Mouse (Mus musculus) cerebellum, adult 9-10 months (tissue): ENCODE measurements around the gene Aloxe3.

Experiments used
- DNase-seq: peaks from one replicate; pipeline ENCODE4 v3.0.0; 2022

The Aloxe3 gene

DNA sequence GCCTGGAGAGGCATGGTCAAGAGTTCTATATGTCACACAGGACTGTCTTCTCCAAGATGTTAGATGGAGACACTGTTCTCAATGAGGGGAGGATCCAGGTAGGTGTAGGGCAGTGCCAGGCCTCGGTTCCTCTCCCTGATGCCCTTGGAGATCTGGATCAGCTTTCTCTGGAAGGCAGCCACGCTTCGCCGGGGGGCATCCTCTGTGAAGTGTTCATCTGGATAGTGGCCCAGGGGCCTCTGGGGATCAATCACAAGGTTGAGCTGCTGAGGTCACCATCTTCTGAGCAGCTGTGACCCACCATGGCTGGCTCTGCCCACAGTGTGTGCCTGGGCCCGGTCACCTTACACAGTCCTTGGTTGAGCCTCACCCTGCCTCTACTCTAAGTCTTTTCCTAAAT is 59.3 kb downstream of the Aloxe3 start:
- DNase-seq, result no peak

DNA sequence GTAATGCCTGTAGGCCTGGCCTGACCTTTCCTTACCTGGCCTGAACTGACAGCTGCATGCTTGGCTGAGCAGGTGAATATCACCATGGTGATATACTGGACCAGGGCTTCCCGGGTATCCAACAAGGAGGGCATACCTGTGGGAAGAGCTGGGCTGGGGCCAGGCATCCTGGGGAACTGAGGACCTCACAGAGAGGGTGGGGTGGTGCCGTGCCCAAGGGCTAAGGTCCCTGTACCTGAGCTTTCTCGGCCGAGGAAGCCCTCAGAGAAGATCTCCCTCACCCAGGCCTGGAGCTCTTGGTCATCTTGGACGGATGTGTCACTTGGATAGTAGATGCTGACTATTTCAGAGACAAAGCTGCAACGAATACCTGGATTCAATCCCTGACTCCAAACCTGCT is 60.2 kb downstream of the Aloxe3 start:
- DNase-seq, result no peak

DNA sequence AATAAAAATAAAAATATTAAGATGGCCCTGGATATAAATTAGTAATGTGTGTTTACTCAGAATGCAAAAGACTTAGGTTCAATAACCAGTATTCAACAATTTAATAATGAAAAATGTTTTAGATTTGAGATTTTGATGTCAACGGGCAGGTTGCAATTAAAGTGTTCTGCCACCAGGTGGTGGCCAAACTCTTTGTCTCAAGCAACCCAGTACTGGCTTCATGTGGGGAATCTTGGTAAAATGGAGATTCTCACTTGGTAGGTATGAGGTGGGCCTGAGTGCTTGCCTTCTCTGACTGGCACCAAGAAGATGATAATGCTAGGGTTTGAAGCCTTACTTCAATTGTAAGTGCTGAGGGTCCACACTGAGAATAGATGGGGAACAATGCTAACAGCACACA is 67.1 kb downstream of the Aloxe3 start:
- peak; percentile 59 for DNase-seq

DNA sequence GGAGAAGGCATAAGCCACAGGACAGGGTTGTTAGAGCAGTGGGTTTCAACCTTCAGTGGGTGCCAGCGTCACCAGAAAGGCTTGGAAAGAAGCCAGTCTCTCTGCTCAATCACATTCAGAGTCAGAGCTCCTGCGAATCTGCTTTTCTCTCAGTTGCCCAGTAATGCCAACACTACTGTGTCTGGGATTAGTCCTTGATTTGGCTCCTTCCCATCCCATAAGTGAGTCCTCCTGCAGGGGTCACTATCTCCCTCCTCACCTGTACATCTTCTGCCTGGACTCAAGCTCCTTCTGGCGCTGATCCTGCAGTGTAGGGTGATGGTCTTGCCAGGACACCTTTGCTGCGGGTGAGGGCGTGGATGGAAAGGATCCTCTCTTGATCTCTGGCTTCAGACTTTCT is 71.1 kb downstream of the Aloxe3 start:
- peak; percentile 79 for DNase-seq

DNA sequence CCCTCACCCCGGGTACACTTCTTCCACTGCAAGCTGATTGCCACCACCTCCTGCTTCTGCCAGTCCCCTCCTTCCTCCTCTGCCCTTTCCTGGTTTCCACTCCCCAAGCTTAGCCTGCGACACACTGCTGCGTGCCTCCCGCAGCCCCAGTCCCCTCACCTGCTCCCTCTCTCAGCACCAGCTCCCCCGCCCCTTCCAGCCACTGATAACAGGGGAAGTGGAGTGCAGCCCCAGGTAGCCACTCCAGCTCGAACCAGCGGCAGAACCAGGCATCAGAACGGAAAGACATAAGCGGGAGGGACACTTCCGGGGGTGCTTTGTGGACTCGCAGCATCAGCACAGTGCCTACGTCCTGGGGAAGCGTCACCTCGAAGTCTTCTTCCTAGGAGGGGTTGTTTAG is 71.5 kb downstream of the Aloxe3 start:
- DNase-seq, result no peak

DNA sequence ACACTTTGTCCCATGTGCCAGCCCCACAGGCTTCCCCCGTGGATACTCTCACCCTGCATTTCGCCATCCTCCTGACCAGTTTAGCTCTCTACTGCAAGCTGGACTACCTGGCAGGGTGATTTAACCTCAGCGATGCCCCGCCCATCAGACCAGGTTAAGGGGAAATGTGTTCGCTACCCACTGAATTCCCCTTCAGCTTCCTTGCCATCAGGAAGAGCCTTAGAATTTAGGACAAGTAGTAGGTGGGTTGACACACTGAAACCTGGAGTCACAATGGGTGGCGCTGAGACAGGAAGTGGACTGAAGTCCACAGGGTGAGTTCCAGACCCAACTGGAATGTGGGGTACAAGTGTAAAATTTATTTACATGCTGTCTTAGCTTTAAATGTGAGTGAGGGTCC is 72.0 kb downstream of the Aloxe3 start, which contains the start of gene Alox8:
Gene Alox8 (minus strand): TSS at position 101 of the 400 bp plus-strand sequence.
- DNase-seq, result peak; percentile 28
